Mouse (Mus musculus): Measurements from ENCODE around the gene Sec22b. TPM values are rescaled to one million over a fixed set of nuclear protein-coding genes. Genes with fewer than 3 reads are reported as not detected.
A peak's percentile ranks its signal among the peaks of the same experiment; 100 is the strongest.

Gene Sec22b
- total RNA-seq, 2 experiments from 2014 or later: 36.9 to 41.6 TPM

GRCm38 (mm10) chr3:97894695-97895094, 6.3 kb upstream of the Sec22b start:
- intact Hi-C loops (cut with DNase I): no loop called here
- peak in 1 of 2 experiments; percentile 21 for DNase-seq

DNA sequence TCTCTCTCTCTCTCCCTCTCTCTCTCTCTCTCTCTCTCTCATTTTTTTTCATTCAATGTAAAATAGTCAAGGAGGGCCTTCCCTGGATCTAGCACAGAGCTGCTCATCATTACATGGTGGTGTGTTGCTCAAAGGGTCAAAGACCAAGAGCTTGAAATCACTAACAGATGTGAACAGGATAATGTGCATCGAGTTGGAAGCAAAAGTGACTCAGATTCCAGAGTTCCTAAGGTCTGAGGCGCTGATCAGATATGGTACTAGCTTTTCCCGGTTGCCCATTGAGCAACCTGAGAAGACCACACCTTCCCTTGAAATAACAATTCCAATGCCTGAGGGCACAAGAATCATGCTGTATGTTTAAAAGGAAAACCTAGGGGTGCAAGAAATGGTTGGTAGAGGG, 2.6 kb upstream of the Sec22b start:
- intact Hi-C loops (cut with DNase I): no loop called here
- no peak for DNase-seq

- intact Hi-C loops (cut with DNase I): no loop called here
- no peak for DNase-seq
Observed at GRCm38 (mm10) chr3:97901586-97901985, 596 bp downstream of the Sec22b start.

DNA sequence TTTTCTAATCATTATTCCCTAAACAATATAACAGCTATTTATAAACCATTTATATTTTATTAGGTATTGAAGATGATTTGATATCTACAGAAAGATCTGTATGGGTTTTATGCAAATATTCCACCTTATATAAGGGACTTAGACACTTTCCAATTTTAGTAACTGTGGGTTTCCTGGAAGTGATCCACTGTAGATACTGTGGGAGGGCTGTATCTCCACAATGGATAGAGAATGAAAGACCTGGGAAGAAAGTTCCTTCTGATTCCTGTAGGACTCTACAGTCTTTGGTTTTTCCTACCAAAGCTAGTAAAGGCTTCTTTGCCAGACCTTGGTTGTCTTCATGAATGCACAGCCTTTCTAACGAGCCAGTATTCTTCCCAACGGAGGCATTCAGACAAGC, 8.7 kb downstream of the Sec22b start:
- DNase-seq: no peak
- intact Hi-C loops (cut with DNase I): no loop called here

DNA sequence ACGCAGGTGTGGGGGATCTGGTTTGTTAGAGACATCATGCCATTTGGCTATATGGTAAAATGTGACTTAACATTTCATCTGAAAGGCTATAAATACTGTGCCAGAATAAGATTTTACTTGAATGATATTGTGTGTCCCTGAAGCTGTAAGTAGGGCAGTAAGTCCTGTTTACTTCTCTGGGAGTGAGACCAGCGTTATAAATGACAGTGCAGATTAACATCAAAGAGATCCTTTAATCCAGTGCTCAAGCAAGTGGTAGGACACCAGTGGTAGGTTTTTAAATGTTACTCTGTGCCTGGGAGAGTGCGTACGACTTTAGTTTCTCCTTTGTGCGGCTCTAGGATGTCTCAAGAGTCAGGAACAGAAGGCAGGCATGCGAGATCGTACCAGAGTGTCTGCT, 10.1 kb downstream of the Sec22b start:
- DNase-seq: no peak
- intact Hi-C loops (cut with DNase I): no loop called here

- intact Hi-C loops (cut with DNase I): no loop called here
Observed at GRCm38 (mm10) chr3:97915081-97915480, 14.1 kb downstream of the Sec22b start.

GRCm38 (mm10) chr3:97918885-97919550, 18.0 kb downstream of the Sec22b start:
- intact Hi-C loops (cut with DNase I): no loop called here
- no peak for DNase-seq

More at GRCm38 (mm10) chr3:97915081-97915480, 14.1 kb downstream of the Sec22b start:
- DNase-seq: no peak

DNA sequence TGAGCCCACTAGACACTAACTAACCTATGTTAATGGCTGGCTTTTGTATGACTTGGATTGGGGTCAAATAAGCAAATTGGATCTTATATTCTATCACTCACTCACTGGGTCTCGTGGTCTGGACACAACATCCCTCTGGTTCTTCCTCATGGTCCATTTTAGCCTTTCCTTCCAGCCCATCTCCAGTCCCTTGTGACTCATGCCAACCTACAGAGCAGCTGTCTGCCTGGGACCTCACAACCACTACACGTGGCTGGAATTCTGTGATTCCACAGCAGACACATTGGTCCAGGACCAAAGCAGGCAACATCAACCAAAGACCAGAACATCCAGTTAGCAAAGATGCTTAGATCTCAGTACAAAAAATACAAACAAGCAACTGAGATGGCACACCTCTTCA, 24.3 kb downstream of the Sec22b start:
- intact Hi-C loops (cut with DNase I): loop anchor here (5.0 kb wide), 3 partner anchors 187 to 387 kb away; no protein-coding TSS in a partner anchor

DNA sequence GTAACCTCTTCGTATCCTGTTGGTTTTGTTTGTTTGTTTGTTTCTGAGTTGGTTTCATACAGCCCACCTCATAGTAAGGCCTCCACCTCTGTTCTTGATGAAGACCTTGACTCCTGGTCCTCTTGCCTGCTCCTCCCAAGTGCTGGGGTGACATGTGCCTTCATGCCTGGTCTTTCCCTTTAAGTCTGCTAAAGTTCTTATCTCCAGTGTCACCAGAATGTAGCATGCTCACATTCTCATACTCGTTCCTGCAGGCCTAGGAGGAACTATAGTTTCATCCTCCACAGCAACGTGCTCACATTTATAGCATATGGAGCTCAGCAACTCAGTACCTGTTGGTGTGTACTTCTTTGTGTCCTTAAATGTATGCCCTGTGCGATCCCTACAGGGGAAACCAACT, 26.3 kb downstream of the Sec22b start:
- no peak for DNase-seq
- intact Hi-C loops (cut with DNase I): loop anchor here (5.0 kb wide), 3 partner anchors 185 to 385 kb away; no protein-coding TSS in a partner anchor

More for the DNA sequence above, 24.3 kb downstream of the Sec22b start:
- no peak for DNase-seq

GRCm38 (mm10) chr3:97928968-97929858, 28.2 kb downstream of the Sec22b start:
- intact Hi-C loops (cut with DNase I): loop anchor here (1.0 to 5.0 kb wide), 5 partner anchors 112 to 383 kb away; no protein-coding TSS in a partner anchor

DNA sequence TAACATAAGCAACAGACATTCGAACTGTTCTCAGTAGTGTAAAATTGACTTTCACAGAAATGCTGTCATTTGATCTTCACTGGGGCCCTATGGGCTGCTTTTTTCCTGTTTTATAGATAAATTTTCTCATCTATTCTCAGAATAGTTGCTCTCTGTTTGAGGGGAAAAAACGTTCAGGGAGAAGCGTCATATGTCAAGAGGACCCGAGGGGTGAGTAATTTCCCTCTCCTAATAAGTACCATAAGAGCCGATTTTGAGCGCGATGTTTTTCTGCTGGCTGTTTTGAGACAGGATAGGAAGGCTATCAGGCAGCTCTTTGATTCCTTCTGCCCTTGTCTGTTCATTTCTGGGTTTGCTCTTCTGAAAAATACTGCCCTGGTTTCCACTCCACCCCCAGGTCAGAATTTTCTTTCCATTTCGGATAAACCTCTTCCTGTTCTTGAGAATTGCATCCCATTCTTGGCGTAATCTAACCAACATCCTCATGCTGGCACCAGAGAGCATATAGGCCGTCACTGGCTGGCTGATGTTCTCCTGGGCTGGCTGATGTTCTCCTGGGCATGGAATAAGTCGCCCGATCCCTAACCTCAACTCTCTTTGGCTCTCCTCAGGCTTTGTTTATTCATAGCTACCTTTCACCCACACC, 29.3 kb downstream of the Sec22b start:
- intact Hi-C loops (cut with DNase I): loop anchor here (5.0 kb wide), 1 partner anchor 82 kb away; the partner anchor contains the start of gene Notch2
- DNase-seq: no peak

More at GRCm38 (mm10) chr3:97928968-97929858, 28.2 kb downstream of the Sec22b start:
- peak; percentile 78 to 88 for DNase-seq

- DNase-seq: no peak
- intact Hi-C loops (cut with DNase I): loop anchor here (5.0 kb wide), 1 partner anchor 82 kb away; the partner anchor contains the start of gene Notch2
Observed at GRCm38 (mm10) chr3:97930787-97931158, 29.8 kb downstream of the Sec22b start.

DNA sequence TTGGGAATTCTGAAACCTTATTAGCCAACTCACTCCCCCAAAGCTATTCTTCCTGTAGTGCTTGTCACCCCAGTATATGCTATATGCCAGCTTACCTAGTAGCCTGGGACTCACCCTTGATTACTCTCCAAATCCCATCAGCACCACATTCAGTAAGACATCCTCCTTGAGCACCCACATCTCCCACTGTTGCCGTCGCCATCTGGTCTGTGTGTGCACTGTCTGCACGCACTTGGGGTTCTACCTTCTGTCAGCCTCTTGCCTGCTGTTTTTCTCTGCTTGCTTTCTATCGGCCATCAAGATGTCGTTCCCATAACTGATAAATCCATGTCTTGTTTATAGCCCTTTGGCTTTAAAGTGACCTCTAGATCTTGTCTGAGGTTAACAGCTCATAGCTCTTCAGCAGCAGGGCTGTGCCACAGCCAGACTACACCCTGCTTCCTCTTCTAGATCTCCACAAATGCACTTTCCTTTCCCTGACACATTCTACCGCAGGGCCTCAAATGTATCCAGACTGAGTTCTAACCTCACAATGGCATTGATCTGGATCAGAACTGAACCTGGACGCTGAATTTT, 30.4 kb downstream of the Sec22b start:
- DNase-seq: no peak

DNA sequence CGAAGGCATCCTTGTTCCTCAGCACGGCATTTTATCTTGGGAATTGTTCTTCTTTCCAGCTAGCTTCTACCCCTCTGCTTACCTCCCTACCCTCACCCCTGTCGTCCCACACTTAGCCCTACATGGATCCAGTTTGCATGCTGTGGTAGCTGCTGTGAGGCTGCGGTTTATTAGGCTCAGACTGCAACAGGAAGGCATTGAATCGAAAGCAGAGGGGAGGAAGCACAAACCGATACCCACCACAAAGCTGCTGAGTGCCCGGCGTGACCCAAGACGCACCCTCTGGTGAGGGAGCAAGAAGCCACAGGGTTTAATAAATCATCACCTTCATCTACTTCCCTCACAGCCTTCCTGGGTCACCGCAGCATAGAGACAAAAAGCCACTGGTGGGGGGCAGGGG, 31.1 kb downstream of the Sec22b start:
- intact Hi-C loops (cut with DNase I): loop anchor here (5.0 kb wide), 1 partner anchor 80 kb away; the partner anchor contains the start of gene Notch2
- no peak for DNase-seq

More for the DNA sequence above, 30.4 kb downstream of the Sec22b start:
- intact Hi-C loops (cut with DNase I): loop anchor here (5.0 kb wide), 1 partner anchor 81 kb away; the partner anchor contains the start of gene Notch2

DNA sequence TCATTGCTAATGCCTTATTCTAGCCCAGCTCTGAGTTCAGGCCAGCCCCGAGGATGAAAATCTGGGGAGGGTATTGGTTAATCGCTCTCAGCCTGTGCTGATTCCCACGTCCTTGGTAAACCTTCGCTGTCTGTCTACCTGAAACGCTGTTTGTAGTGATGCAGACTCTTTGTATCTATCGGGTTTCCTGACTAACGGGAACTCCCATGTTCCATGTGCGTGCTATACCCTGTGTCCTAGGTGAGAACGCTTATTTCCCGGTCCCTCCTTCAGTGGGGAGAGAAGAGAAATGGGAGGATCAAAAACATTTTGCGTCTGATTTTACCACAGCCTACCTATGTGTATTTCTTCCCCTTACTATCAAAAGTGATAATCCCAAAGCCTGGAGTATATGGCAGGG, 31.8 kb downstream of the Sec22b start:
- intact Hi-C loops (cut with DNase I): loop anchor here (5.0 kb wide), 1 partner anchor 80 kb away; the partner anchor contains the start of gene Notch2
- DNase-seq: no peak

DNA sequence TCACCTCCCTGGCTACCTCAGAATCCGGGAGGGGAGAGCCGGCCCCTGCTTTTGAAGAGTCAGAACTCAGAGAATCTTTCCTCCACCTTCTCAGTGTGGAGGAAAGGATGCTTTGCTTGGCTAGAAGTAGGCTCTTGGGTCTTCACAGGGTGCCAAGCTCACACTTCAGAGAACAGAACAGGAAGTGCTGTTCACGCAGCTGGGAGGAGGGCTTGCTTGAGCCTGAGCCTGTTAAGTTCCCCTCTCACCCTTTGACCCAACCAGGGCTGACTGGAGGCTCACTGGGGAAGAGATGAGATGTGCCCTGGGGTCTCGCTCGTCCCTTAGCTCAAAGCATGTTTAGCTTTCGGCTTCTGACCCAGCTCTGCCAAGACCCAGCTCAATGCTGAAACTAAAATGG, 32.3 kb downstream of the Sec22b start:
- intact Hi-C loops (cut with DNase I): loop anchor here (5.0 kb wide), 1 partner anchor 79 kb away; the partner anchor contains the start of gene Notch2
- DNase-seq: no peak

GRCm38 (mm10) chr3:97933811-97934210, 32.8 kb downstream of the Sec22b start:
- intact Hi-C loops (cut with DNase I): loop anchor here (5.0 kb wide), 1 partner anchor 78 kb away; the partner anchor contains the start of gene Notch2
- no peak for DNase-seq

DNA sequence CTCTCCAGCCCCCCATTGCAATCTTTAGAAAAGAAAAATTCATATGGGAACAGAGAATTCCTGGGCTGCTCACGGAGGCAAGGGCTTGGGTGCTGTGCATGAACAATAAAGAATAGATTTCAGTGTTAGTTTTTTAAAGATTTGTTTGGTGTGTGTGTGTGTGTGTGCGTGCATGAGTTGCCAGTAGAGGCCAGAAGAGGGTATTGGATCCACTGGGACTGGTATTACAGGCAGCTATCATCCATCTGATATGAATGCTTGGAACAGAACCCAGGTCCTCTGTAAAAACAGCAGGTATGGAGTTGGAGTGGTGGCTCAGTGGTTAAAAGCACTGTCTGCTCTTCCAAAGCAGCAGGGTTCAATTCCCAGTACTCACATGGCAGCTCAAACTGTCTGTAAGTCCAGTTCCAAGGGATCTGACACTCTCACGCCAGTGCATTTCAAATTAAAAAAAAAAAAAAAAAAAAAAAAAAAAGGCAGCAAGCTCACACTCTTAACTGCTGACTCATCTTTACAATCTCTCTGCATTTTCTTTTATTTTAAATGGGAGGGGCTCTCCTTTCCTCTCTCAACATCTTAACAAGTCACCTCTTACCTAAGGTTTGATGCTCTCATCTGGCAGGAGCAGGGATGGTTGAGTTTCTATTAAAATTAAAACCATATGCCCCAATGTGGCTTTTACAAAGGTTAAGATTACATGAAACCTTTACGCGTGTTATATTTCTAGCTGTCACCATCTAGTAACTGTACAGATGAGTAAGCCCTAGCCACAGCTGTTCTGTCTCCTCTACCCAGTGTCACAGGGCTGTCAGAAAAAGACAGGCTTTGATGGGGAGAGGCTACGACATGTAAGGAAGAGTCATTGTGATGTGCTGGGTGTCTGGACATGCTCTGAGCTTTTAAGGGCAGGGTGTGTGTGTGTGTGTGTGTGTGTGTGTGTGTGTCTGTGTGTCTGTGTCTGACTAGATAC, 33.6 kb downstream of the Sec22b start:
- intact Hi-C loops (cut with DNase I): loop anchor here (5.0 kb wide), 1 partner anchor 78 kb away; the partner anchor contains the start of gene Notch2
- no peak for DNase-seq

All from heart, postnatal 14 days (tissue).